Mouse (Mus musculus) thymus, adult 18-20 months (tissue): ENCODE data around the gene Atp1a3.
"Not testable (repeated sequence)": the region's sequence is repeated elsewhere in the genome, so short reads cannot be mapped to it uniquely, and the experiment has no call there.

Source experiments
- DNase-seq, 2 experiments: peaks; one replicate each; pipeline ENCODE4 v3.0.0; 2022; ENCODE audit warnings: mixed read lengths in 2 of 2

Gene Atp1a3

DNA sequence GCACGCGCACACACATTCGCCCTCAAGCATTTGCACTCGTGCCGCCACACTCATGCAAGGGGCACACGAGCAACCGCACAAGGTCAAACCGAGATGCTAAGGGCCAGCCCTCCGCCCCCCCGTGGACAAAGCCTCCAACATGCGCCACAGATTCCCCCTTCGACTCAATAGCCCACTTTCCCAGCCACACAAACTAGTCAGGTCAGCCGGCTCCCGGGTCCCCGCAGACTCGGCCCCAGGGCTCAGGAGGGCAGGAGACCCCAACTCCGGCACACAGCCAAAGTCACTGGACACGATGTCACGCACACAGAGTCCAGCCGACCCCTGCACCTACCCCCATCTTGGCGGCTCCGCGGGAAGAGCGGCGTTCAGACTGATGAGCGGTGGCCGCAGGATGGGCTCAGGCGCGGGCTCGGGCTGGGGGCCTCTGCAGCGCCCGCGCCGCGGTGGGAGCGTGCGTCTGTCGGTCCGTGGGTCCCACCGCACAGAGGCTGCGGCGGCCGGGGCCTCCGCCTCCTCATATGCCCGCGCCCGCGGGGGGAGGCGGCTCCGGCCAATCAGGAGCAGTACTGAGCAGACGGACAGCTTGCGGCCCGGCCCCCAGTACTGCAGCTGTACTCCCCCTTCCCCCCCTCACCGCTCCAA lies at the start of gene Atp1a3:
Gene Atp1a3 (minus strand): TSS at position 538 of the 645 bp plus-strand sequence.
- no peak for DNase-seq

DNA sequence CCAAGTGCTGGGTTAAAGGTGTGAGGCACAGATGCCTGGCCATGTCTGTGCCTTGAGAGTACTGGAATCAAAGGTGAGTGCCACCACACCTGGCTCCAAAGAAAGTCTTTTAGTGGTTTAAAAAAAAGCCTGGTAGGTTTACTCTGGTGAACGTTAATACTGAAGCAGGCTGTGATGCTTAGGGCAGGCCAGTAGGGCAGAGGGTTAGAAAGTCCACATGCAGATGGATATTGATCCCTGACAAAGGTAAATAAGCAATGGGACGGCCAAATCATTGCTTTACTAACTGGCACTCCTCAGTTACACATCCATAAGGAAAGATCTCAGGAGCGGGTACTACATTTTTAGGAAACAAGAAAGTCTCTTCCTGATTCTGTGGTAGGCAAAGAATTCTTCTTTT lies 46.8 kb upstream of the Atp1a3 start:
- no peak for DNase-seq

DNA sequence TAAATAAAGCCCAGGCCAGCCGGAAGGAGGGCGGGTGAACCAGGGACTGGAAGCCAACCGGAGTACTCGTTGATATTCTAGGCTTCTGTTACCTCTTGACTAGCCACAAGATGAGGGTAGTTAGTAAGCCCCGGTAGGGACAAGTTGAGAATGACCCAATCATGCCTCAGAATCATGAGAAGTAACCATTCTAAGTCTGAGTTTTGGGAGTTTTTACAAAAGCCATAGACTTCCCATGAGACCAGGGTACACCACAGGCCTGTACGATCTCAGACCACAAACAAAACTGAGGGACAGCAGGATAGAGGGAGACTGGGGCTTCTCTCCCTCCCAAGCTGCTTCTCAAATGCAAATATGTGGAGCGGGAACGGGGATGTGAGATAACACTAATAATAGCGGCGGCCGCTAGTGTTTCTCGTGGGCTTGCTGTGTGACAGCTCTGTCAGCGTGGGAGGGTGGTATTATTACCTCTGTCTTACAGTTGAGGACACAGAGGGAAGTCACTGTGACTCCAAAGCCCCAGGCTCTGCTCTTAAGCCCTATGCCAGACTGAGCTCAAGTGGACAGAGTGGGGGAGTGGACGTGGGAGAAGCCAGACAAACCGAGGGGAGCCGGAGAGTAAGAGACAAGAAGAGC lies 43.7 kb upstream of the Atp1a3 start:
- no peak for DNase-seq

DNA sequence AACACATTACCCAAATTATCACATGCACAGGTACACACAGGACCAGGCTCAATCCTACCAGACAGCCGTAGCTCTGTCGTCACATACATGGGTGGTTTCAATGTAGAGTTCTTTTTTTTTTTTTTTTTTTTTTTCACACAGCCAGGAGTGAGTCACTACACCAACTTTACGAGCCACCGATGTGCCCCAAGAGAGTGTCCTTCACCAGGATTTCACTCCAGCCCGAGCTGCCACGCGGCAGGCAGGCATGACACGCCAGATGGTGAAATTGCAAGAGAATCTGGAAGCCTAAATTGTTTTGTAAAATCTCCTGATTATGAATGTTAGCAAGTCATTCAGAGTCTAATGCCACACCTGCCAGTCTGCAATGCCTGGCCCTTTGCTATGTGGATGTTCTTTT lies 41.6 kb upstream of the Atp1a3 start:
- DNase-seq, result no peak

DNA sequence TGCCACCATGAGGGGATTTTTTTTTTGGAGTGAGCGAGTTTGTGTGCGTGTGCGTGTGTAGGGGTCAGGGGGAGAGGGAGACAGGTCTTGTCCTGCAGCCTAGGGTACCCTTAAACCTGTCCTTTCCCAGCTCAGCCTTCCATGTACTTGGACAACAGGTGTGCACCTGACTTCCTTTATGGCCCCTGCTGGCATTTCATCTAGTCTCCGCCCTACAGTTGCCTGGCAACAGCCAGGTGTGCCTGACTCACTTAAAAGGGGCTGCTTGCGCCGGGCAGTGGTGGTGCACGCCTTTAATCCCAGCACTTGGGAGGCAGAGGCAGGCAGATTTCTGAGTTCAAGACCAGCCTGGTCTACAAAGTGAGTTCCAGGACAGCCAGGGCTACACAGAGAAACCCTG lies 38.8 kb upstream of the Atp1a3 start:
- DNase-seq, result not testable (repeated sequence)

DNA sequence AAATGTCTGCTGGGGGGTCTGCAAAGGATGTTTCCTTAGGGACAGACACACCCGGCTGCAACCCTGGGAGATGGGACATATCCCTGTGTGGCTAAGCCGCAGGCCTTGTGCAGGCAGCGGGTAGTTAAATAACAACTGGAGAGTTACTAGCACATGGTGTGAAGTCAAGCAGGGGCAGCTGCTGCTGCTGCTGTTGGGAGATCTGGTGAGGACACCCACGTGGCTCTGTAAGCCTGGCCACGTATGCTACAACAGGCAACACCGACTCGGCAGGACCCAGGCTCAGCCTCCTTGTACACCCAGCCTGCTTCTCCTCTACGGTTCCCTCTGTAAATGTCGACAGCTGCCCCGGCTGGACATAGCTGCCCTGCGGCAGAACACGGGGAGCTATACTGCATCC lies 36.2 kb upstream of the Atp1a3 start:
- DNase-seq, result no peak

DNA sequence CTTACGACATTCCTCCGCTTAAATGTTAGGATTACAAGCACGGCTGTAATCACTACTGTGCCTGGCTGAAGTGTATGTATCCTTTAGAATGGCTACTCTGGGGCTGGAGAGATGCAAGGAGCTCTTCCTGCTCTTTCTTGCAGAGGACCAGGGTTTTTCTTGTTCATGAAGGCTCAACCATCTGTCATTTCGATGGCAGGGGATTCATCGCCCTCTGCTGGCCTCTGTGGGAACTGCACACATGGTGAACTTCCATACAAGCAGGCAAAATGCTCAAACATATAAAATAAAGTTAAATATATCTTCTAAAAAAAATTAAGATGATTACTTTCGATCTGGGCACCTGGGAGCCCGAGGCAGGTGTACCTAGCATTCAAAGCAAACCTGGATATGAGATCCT lies 30.2 kb upstream of the Atp1a3 start:
- DNase-seq, result peak; percentile 15 to 20

DNA sequence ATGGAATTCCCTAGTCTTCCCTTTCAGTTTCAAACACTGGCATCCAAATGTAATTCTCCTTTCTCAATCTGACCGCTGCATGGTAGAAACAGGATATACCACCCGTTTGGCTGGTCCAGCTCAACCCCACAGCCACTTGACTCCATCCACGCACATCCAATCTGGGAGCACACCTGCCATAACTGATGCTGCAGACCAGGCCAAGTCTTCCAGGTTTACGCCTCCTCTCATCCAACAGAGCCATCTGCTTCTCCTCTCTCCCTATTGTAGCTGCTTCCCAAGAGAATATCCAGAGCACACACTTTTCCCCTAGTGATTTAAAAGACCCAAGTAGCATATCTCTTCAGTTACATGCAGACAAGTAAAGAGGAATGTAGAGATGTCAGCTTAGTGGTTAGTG lies 29.0 kb upstream of the Atp1a3 start:
- no peak for DNase-seq

DNA sequence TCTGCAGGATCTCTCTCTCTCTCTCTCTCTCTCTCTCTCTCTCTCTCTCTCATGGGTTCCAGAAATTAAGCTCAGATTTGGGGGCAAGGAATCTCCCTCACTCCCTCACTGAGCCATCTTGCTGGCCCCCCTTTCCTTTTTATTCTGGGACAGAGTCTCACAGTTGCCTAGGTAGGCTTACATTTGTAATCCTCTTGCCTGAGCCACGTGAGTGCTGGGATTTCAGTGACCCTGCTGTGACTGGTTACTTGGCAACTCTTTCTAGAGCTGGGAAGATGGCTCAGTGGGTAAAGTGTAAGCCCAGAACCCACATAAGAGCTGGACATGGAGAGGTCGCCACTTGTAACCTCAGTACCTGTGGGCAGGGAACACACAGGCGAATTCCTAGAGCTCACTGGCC lies 25.8 kb upstream of the Atp1a3 start:
- no peak for DNase-seq

DNA sequence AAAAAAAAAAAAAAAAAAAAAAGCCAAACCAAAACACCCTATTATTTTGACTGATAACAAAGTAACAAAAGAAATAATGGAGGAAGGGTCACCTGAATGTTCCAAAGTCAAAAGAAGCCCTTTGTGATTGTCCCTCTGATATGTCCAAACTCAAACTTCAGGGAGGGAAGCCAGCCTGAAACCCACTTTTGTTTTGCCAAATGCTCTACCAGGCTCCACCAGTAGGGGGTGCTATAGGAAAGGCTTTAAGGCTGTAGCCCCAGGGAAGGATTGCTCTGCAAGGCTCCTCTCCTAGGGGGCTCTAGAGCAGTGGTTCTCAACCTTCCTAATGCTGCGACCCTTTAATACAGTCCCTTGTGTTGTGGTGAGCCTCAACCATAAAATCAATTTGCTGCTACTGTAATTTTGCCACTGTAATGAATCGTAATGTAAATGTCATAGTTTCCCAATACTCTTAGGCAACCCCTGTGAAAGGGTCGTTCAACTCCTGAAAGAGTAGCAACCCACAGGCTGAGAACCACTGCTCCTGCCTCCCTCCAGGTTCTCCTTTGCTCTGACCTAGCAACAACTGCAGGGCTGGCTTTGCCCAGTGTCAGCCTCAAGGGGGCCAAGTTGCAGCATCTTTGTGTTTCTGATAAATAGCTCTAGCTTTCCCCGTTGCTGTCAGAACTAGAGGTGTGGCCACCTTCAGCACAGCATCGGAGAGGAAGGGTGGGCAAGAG lies 24.4 kb upstream of the Atp1a3 start:
- peak; percentile 27 to 39 for DNase-seq

DNA sequence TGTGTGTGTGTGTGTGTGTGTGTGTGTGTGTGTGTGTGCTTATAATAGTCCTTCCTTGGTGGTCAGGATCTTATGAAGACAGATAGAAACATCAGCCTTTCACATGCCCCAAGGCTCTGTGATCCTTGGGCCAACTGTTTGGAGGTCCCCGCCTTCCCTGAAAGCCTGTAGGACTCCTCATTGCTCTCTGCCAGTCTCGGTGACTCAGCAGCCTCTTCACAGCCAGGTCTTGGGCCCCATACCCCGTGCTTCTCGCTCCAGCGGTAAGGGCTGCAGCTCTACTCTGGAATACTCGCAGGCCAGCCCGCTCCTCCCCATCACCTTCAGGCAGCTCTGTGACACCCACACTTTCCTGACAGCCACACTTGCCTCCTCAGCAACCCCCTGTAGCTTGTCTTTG lies 20.7 kb upstream of the Atp1a3 start:
- DNase-seq, result no peak

DNA sequence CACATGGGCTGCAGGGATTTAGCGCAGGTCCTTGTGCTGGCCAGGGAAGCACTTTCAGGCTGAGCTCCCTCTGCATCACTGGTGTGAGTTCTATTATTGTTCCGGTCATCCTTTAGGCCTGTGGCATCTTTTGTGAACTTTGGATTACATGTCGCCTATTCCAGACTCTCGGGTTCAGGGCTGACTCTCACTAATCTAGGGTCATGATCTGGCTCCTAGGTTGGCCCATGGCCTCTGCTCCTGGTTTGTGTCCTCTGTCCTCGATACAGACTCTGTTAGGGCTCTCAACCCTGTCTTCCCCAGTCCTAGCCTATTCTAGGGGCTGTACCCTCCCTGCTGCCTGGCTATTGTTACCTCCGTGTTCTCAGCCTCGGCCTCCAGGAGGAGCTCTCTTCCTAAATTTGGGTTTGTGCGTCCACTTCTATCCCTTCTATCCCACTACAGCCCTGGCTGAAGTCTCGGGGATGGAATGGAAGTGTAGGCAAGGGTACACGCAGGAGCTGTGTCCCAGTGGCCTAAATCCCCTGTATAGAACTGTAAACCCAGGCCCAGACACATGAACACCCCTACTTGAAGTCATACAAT lies 20.2 kb upstream of the Atp1a3 start:
- DNase-seq, result no peak

DNA sequence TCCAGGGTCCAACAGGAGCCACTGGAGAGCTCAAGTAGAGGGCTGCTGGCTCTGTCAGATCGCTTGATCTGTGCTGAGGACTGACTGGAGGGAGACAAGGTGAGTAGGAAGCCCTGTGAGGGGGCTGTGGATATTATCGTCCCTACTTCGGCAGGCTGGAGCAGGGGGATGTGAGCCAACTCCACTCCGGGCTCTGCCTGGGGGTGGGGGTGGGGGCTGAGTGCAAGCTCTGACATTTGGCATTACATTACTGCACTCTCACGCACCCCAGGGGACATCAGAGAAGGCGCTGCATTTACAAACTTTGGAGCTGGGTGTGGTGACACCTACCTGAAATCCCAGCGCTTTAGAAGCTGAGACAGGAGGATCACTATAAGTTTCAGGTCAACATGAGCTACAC lies 5.8 kb upstream of the Atp1a3 start:
- DNase-seq, result no peak

DNA sequence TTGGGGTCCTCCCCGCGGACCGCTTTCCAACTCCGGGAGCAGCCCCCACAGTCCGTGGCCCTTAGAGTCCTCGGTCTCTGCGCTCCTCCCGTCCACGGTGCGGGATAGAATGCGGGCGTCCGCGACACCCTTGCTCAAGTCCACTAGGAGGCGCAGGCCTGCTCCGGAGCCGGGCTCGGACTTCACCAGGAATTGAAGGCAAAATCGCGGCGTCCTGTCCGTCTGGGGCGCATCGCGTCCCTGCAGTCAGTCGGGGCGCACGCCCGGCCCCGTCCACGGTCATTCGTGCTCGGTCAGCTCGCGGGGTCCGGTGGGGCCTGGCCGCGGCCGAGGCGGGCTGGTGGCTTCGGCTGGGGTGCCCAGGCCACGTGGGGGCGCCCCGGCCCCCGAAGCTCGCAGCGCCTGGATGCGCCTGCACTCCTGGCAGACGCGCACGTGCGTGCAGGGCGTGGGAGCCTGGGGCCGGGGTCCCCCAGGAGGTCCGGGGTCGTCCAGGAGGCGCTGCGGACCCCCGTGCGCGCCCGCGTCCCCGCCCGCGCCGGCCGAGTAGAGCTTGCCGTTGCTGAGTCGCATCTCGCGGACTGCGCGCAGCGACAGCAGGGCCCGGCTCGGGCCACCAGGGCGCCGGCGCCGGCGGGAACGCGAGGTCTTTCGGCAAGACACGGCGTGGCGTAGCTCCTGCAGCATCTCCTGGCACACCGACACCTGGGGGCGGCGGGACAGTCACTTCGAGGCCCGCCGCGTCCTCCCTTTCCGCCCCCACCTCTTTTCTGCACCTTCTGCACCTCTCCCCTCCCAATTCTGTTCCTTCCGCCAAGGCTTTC lies 4.5 kb upstream of the Atp1a3 start:
- no peak for DNase-seq

DNA sequence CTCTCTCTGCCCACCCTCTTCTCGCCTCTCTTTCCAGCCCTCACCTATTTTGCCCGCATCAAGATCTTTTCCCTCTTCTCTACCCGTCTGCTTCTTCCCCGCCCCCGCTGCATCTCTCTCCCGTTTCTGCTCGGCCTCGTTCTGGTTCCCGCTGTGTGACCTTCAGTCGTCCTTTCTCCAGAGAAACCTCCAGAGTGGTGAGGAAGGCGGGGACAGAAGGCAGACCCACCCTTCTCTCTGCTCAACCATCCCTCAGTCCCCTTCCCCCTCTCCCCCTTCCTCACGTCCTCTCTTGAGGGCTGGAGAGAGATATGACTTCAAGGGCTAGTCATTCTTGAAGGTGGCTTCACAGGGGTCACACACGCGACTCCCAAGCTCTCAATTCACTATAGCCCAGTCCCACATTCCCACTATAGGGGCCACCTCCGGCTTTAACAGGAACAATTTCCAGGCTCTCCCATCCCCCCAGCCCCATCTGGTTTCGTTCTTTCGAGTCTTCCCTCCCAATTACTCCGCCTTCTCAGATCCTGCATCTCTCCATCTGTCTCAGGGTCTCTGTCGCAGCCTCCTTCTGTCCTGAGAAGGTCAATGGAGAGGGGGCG lies 3.4 kb upstream of the Atp1a3 start:
- no peak for DNase-seq

DNA sequence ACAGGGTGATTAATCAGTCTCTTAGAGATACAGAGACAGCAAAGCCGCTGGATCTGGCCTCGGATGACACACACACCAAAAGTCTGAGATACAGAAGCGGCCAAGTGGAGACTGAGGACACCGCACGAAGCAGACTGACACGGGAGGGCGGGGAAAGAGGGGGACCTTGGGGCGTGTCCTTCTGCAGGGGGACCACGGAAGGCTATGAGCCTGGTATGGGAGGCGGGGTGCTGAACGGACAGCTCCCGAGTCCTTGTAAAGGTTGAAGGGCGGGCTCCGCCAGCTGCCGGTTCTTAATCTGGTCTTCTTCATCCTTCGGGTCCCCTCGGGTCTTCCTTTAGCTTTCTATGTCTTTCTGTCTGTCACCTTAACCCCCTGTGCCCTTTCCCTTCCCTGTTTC lies 2.9 kb upstream of the Atp1a3 start:
- peak; percentile 30 to 37 for DNase-seq

DNA sequence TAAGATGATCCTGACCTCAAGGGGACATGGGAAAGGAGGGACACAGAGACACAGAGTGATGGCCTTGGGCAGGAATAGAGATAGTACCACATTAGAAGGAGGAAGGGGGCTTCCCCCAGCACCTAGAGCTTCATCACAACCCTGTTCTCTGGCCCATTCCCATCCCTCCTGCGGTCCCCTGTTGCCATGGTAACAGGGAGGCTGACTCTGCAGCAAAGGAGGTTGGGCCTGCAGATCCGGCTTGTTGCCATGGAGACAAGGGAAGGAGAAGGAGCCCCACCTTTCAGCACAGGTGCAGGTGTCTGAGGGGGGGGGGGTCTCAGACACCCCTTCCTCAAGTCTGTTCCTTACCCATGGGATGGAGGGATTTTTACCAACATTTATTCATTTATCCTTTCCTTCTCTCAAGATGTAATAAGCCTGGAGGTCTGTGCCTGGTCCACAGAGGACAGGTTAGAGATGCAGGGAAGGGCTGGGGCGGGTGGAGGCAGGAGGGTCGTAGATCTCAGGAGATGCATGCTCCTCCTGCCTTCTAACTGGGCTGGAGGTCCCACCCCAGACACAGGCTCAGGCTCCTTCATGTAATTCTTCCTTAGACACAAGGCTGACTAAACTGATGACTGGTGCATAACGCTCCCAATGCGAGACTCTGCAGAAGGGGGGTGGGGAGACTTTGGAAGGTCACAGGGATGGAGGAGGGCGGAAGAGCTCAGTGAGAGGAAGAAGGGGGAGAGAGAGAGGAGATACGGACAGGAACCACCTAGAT lies 2.0 kb upstream of the Atp1a3 start:
- DNase-seq, result no peak

DNA sequence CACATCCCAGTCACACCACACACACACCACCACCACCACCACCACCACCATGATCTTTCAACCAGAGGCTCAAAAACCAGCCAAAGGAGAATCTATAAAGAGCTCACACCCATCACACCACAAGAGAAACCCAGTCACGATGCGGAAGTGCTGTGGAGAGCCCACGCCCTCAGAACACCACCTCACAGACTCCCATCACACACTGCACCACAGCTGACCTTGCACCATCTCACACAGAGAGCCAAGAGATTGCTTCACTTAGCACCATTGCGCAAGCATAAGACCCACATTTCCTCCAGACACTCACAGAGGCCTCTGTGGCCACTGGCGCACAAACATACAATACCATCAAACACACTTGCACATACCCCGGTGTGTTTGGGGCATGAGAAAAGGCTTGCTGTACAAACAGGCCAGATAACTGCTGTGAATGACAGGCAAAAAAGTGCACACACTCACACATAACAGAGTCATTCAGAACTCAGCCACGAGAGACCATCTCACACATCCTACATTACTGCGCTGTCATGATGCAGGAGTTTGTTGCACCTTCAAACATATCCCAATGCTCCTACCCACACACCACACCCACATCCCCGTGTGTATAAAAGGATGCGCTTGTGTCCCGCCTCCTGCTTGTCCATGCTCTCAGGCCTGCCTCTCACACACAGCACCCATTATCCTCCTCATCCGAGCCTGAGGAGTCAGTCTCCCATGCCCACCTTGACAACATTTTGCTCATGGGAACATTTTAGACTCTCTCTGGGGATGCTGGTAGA lies 1.0 kb upstream of the Atp1a3 start:
- no peak for DNase-seq

DNA sequence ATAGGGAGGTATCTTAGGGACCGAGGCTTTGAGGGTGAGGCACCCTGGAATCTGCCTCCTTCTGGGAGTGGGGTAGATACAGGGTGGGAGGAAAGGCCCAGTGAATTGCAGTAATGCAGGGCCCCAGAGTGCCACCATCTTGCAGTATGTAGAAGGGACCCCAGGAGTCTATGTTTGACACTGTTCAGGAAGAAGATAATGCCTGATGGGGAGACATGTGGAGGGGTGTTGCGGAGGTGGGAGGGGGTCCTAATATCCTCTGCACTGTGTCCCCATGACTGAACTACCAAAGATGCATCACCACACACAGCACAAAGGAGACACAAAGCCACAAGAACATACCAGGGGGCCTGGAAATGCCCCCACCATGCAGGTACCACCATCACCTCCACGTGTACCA lies 413 bp upstream of the Atp1a3 start:
- no peak for DNase-seq

DNA sequence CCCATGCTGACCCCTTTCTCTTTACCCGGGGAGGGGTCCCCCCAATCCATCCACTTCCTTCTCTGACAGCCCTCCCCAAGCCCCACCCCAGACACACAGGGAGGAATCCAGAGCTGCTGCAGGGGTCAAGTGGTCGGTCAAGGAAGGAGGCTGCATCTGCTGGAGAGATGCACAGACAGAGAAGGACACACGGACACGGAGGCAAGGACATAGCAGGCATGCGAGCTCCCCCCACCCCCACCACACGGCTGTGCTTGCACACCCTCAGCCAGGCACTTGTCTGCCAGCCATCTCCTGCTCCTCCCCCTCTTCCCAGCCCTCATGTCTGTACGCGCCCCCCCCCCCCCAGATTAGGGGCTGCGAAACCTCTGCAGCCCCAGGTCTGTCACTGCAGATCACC lies 952 bp downstream of the Atp1a3 start:
- no peak for DNase-seq

DNA sequence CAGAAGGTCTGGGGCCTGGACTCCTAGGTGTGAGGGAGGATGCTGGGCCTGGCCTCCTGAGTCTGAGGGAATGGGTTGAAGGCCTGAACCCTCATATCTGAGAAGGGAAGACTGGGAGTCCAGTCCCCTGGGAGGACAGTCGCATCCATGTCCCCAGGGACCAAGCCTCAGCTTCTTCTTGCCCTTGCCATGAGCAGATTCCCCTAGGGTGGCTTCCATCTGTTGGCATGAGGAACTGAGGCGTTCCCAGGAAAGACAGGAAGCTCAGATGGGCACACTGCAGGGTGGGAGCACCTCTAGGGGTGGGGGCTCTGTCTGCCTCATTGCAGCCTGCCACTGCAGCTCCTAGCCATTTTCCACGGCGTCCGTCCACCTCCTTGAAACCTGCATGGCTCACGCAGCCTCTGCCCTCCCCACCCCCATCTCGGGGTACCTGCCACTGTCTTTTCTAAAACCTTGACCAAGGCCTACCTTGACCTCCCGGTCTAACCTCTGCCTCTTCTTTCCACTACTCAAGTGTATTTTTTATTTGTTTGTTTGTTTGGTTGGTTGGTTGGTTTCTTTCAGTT lies 1.9 kb downstream of the Atp1a3 start:
- DNase-seq, result no peak
